8 mouse cellular contexts compared by ENCODE assay signal in genomic region chr3:89195979-89196877, GRCm38 (mm10). TPM values are rescaled to one million over a fixed set of nuclear protein-coding genes. Genes with fewer than 3 reads are reported as not detected.
DNase-seq lines count a peak whose midpoint lies in the region; ATAC-seq lines count a peak whose summit lies in the region.

No protein-coding gene starts in this region.

- no peaks in the 10 kb centered on the region for H3K9me3 ChIP-seq in hindbrain, embryonic 11.5 days (ENCODE audit: control insufficient read depth, low read length)

- peak overlapping the region; percentile 46 for H3K4me2 ChIP-seq in hindbrain, embryonic 11.5 days (replicated peaks; ENCODE audit: low read depth, low read length)

- peak overlapping the region; percentile 69 for H3K27ac ChIP-seq in hindbrain, embryonic 11.5 days (ENCODE audit: low read depth, low read length)

- DNase-seq in Muller cell, postnatal 12 days (ENCODE audit: inconsistent ontology term): peak; percentile 97
- DNase-seq in cerebellum, adult 9-11 months: peak; percentile 85
- peak; percentile 83 to 86 for DNase-seq in frontal cortex, adult 2 months (ENCODE audit: extremely low spot score in 1 of 2, low spot score in 1 of 2)
- DNase-seq in hindbrain, embryonic 11.5 days (ENCODE audit: low spot score): peak; percentile 94
- peak; percentile 73 to 84 for DNase-seq in layer of hippocampus, postnatal 14 days (ENCODE audit: low spot score in 2 of 2)
- DNase-seq in lung, postnatal 25 days (ENCODE audit: low spot score): peak; percentile 91
- peak; percentile 94 for DNase-seq in retina, embryonic 14.5 days (ENCODE audit: low spot score)
- DNase-seq in thymus, postnatal 4 days: peak; percentile 95

- no peaks in the 10 kb centered on the region for H3K36me3 ChIP-seq in hindbrain, embryonic 11.5 days (ENCODE audit: control insufficient read depth, insufficient read depth, low read length)

- peak; percentile 94 for ATAC-seq in hindbrain, embryonic 11.5 days (ENCODE audit: low FRiP score)

- 10% methylated on average over 31 of the region's 33 CpGs for WGBS in hindbrain, embryonic 11.5 days

- no peaks in the 10 kb centered on the region for H3K27me3 ChIP-seq in hindbrain, embryonic 11.5 days (ENCODE audit: control insufficient read depth, insufficient read depth, low read length)

- H3K4me1 ChIP-seq in hindbrain, embryonic 11.5 days (replicated peaks; ENCODE audit: control insufficient read depth, insufficient read depth, low read length): 0 out of 2 replicates have a peak, but pooled peaks cover 2% of the 10 kb centered on the region

- peak overlapping the region; percentile 29 for H3K4me3 ChIP-seq in hindbrain, embryonic 11.5 days (ENCODE audit: low read depth, low read length)

- peak overlapping the region; percentile 63 for H3K9ac ChIP-seq in hindbrain, embryonic 11.5 days (ENCODE audit: low read depth, low read length)

RNA-seq across cellular contexts. Expression of gene Gba, which starts 6.5 kb away (rescaled TPM):
- 65.4 and 68.7 TPM in 2 replicates for polyA plus RNA-seq in frontal cortex, adult 2 months (2012; rRNA removed)
- 43.7 and 47.3 TPM in 2 replicates for polyA plus RNA-seq in hindbrain, embryonic 11.5 days (2014; fragmentation: Nextera tagmentation; extraction: Ambion mirVana)
- 10 to 100 TPM; 64.1 to 68.8 TPM for total RNA-seq in layer of hippocampus, postnatal 14 days (2021)

RNA-seq across cellular contexts. Expression of gene Fam189b, which starts 13.3 kb away (rescaled TPM):
- 77.0 and 78.8 TPM in 2 replicates for polyA plus RNA-seq in frontal cortex, adult 2 months (2012; rRNA removed)
- polyA plus RNA-seq in hindbrain, embryonic 11.5 days (2014; fragmentation: Nextera tagmentation; extraction: Ambion mirVana): 18.5 and 19.8 TPM in 2 replicates
- total RNA-seq in layer of hippocampus, postnatal 14 days (2021): 10 to 100 TPM; 68.1 to 72.0 TPM

RNA-seq across cellular contexts. Expression of gene Thbs3, which starts 18.8 kb away (rescaled TPM):
- polyA plus RNA-seq in frontal cortex, adult 2 months (2012; rRNA removed): 51.0 and 57.4 TPM in 2 replicates
- 40.9 and 44.5 TPM in 2 replicates for polyA plus RNA-seq in hindbrain, embryonic 11.5 days (2014; fragmentation: Nextera tagmentation; extraction: Ambion mirVana)
- 10 to 100 TPM; 32.1 to 40.1 TPM for total RNA-seq in layer of hippocampus, postnatal 14 days (2021)

RNA-seq across cellular contexts. Expression of gene Scamp3, which starts 19.0 kb away (rescaled TPM):
- polyA plus RNA-seq in frontal cortex, adult 2 months (2012; rRNA removed): 95.7 and 97.7 TPM in 2 replicates
- polyA plus RNA-seq in hindbrain, embryonic 11.5 days (2014; fragmentation: Nextera tagmentation; extraction: Ambion mirVana): 85.9 and 90.4 TPM in 2 replicates
- 10 to 100 TPM; 74.5 to 75.6 TPM for total RNA-seq in layer of hippocampus, postnatal 14 days (2021)

RNA-seq across cellular contexts. Expression of gene Mtx1, which starts 30.7 kb away (rescaled TPM):
- polyA plus RNA-seq in frontal cortex, adult 2 months (2012; rRNA removed): 136 and 142 TPM in 2 replicates
- 180 and 181 TPM in 2 replicates for polyA plus RNA-seq in hindbrain, embryonic 11.5 days (2014; fragmentation: Nextera tagmentation; extraction: Ambion mirVana)
- total RNA-seq in layer of hippocampus, postnatal 14 days (2021): 10 to 100 TPM; 91.1 to 99.9 TPM

Comparison
In these comparisons a context has a peak if more than half of its experiments do, and no peak if none do; other contexts are left out.
1. Peak in every context shown above with its lines: DNase-seq, ATAC-seq, H3K4me3 ChIP-seq and H3K27ac ChIP-seq.